Mouse (Mus musculus): ENCODE measurements at regions not wholly inside any gene's neighbourhood (a gene's known extent, or its start where the extent isn't known, plus 50 kb on each side); places are given as distances from the start of the nearest gene placed in this dataset.

GRCm38 (mm10) chr9:41715231-41715630, 408.9 kb downstream of the Sorl1 start:
- TF ChIP-seq CTCF (IDR thresholded peaks at IDR 0.05; ENCODE audit: insufficient read depth, low read depth, low read length) (no peak), POLR2A (IDR thresholded peaks at IDR 0.05; ENCODE audit: insufficient read depth, low read depth, low read length) (no peak)
